Mouse (Mus musculus) gastrocnemius, postnatal 25 days (tissue): ENCODE measurements around the gene Gm20458. TPM values are rescaled to one million over a fixed set of nuclear protein-coding genes. Genes with fewer than 3 reads are reported as not detected.

Source experiments
- DNase-seq: peaks from one replicate; pipeline ENCODE4 v3.0.0; 2022
- total RNA-seq, 2 experiments: library from RNA; stranded (reverse); gene quantifications; 1 replicate in 1 of 2; 2 replicates in 1 of 2; pipeline ENCODE4 v1.2.3; 2021

Gene Gm20458
- total RNA-seq, 2 experiments from 2014 or later: 3.2 to 8.9 TPM

DNA sequence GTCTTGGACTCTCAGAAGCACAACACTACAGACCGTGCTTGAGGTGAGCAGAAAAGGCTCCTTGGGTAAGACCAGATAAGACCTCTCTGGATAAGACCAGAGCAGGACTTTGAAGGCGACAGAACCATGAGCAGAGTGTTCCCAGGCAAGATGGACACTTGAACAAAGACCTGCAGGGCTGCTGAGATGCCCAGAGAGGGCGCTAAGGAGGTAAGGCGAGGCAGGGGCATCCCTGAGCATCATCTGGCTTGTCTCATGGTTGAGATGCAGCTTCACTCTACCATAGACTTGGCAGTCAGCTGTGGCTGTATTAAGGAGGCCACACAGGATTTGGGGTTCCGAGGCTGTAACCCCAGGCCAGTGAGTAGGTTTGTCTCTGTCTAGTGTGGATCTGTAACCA lies 38.5 kb downstream of the Gm20458 start:
- no peak for DNase-seq

DNA sequence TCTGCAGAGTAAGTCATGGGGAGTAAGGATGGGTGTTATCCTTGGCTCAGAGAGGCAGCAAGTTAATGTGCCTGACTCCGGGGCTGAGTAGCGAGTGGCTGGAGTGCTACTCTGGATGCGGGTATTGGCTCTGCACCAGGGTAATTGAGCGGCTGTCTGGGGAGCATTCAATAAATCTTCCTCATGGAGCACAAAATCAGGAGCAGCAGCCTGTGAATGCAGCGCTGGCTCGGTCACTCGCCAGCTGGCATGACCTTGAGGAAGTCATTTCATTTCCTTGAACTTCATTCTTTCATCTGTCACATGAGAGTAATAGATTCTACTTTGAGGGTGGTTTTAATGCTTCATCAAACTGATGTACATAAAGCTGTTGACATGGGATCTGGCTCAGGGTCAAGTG lies 39.7 kb downstream of the Gm20458 start:
- no peak for DNase-seq

DNA sequence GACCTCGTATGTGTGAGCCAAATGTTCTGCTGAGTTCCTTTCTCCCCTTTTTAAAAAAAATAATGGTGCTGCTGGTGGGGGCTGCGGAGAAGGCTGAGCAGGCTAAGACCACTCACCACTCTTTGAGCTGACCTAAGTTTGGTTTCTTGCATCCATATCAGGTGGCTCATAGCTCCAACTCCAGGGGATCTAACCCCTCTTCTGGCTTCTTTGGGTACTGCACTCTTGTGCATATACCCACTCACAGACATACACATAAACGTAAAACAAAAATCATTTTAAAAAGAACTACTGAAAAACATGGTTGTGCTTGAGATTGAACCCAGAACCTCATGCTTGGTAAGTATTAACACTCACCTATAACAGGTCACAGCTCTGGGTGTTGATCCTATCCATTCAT lies 44.2 kb downstream of the Gm20458 start:
- no peak for DNase-seq

DNA sequence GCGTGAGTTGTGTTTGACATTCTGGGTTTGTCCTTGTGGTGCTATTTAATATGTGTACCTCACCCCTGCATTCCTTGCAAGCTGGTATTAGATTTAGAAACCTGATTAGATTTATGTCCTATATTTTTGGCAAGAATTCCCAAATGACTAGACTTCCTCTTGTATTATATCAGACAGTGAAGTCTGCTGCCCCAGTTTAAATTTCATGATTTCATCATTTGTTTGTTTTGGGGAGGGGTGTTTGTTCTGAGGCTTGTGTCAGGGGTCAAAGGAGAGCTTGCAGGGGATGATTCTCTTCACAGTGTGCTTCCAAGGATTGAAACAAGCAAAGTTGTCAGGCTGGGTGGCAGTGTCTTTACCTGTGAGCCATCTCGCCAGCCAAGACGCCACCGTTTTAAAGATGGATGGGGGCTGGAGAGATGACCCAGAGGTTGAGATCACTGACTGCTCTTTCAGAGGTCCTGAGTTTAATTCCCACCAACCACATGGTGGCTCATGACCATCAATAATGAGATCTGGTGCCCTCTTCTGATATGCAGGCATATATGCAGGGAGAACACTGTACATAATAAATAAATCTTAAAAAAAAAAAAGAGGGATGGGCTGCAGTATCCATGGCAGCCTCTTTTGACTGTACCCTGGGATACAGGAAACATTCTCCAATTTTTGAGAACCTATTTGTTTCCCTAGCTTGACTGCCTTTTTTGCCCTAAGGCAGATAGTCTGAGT lies 45.0 kb downstream of the Gm20458 start:
- no peak for DNase-seq

DNA sequence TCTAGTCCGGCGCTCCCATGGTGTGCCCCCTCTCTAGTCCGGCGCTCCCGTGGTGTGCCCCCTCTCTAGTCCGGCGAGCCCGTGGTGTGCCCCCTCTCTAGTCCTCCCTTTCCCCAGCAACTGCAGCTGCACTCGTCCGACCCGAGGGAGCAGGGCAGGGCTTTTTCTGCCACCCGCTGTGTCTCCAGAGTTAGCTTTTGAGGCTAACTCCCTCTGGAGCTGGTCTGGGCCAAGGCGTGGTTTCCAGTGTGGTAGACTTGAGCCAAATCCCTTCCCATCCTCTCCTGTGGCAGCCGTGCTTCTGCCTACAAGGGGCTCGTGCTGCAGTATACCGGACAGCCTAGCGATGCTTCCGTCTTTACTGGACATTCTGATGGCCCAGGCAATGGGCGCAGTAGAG lies 47.0 kb downstream of the Gm20458 start:
- no peak for DNase-seq

DNA sequence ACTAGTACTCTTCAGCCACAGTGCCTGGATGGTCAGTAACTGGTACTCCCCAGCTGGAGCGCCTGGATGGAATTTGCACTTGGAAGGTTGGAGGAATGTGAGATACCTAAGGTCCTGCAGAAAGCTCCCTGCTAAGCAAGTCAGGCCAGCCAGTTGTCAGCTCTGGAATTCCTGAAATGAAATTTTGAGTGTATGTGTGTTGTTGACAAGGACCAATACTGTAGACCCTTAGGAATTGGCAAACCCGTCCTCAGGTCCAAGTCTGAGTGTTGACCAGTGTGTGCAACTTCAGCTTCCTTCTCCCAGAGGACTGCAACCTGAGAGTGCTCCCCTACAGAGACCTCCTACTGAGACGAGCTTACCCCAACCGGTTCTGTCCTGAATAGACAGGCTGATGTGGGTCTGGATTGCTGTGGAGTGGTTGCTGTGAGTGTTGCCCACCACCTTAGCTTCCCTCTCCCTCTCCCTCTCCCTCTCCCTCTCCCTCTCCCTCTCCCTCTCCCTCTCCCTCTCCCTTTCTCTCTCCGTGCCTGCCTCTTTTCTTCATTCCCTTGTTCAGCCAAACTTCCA lies 49.9 kb downstream of the Gm20458 start:
- no peak for DNase-seq

DNA sequence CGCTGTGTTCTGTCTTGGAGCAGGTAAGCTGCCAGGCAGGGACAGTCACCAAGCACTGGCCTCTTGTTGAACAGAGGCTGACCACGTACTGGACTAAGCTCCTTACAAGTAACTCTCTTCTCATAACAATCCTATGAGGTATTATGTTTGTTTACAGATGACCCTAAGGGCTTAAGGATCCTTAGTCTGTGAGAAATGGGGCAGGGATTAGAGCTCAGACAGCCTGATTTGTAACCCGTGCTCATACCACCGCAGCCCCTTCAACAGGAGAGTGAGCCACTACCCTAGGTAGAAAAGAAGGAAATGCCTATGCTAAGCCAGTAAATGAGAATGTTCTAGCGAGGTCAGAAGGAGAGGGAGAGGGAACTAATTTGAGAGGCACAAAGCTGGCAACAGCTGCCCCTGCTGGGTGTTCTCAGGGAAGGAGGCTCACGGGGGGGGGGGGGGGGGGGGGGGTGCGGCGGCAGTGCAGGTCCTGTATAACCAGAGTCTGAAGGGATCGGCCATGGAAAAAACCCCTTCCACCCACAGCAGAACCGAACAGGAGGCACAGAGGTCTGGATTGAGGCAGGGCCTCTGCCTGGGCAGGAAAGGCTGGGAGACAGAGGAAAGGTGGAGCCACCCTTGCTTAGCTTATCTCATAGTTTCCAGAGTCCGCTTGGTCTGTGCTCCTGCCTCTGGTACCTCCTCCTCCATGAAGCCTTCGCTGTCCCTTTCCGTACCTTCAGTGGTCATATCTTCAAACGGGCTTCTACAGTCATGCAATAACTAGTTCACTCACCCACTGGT lies 51.5 kb downstream of the Gm20458 start:
- no peak for DNase-seq

DNA sequence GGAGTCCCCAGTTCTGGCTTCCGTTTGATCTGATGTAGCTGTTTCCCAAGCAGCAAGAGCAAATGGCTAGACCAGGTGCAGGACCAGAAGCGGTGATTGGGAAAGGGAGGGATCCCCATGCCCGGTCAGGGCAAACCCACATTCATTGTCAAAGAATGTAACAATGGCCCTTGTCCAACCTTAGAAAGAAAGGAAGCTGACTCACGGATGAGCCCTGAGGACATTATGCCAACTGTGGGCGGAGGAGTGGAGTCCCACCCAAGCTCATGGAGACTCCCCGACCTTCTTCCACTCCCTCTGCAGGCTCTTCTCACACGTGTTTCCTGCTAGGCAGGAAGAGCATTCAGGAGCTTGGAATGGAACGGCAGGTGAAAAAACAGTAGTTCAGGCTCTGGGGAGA lies 52.6 kb downstream of the Gm20458 start:
- DNase-seq: peak; percentile 22

DNA sequence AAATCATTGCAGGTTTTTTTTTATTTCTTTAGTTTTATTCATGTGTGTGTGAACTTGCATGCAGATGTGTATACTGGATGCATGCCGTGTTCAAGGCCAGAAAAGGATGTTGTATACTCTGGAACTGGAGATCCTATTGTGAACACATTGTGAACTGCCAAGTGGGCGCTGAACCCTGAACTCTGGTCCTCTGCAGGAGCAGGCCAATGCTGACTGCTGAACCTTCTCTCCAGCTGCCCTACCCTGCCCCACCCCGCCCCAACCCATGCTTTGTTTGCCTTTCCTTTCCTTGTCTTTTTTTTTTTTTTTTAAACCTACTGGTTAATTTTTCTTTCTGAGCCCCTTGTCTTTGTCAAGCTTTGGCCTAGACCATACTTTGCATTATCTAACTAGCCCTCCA lies 54.1 kb downstream of the Gm20458 start:
- no peak for DNase-seq

DNA sequence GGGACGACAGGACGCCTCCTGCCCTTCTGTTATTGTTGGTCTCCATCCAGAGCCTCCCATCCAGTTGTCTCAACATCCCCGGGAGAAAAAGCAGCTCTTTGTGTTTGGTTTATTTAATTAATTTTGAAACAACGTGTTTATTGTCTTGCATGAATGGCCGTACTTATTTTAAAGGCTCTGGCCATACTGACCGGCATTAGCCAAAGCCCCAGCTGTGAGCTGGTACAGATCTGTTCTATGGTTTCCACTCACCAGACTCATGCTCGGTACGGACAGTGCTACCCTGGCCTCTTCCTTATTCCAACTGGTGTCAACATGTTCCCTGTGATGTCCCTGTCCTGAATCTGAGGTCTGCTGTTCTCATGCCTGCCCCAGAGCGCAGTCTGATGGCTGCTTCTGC lies 55.1 kb downstream of the Gm20458 start:
- no peak for DNase-seq

DNA sequence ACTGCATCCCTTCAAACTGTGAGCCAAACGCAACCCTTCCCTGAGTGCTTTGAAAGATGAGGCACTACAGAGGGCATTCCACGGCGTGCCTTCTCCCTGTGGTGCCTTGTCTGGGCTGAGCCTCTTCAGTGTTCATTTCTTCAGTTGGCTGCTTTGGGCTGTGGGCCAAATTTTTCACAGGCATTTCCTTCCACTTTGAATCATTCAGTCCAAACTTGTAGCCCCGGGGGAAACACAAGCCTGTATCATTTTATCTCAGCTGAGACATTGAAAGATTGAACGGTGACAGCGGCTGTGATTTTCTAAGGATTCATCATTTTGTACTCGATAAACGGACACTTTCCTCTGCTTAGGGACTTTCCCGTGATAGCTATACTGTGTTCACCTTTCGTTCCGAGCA lies 55.8 kb downstream of the Gm20458 start:
- DNase-seq: no peak

DNA sequence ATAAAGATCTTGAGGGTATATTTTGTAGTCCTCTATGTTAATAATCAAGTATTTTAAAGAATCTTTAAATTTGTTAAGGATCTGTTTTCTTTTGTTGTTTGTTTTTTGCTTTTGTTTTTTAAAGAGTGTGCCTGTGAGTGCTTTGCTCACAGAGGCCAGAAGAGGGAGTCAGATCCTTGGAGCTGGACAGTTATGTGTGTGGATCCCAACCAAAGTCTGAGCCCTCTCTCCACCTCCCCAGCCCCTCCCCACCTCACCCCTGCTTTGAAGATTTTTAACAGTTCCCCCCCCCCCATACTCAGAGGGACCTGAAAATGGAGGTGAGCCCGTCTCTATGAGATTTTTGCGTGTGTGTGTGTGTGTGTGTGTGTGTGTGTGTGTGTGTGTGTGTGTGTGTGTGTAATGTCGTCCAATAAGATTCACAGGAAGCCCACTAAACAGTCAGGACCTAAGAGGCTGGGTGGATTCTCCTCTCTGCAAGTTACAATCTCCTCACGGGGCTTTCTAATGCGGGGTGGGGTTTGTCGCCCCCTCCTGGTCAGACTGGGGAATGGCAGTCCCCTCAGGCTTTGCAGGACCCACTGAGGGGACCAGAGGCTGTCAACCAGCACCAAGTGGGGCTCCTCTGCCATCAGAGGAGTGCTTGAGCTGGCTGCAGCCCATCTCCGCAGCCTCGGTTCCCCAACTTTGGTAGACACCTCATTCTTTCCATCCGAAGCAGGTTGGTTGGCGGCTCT lies 56.9 kb downstream of the Gm20458 start:
- peak; percentile 49 for DNase-seq

DNA sequence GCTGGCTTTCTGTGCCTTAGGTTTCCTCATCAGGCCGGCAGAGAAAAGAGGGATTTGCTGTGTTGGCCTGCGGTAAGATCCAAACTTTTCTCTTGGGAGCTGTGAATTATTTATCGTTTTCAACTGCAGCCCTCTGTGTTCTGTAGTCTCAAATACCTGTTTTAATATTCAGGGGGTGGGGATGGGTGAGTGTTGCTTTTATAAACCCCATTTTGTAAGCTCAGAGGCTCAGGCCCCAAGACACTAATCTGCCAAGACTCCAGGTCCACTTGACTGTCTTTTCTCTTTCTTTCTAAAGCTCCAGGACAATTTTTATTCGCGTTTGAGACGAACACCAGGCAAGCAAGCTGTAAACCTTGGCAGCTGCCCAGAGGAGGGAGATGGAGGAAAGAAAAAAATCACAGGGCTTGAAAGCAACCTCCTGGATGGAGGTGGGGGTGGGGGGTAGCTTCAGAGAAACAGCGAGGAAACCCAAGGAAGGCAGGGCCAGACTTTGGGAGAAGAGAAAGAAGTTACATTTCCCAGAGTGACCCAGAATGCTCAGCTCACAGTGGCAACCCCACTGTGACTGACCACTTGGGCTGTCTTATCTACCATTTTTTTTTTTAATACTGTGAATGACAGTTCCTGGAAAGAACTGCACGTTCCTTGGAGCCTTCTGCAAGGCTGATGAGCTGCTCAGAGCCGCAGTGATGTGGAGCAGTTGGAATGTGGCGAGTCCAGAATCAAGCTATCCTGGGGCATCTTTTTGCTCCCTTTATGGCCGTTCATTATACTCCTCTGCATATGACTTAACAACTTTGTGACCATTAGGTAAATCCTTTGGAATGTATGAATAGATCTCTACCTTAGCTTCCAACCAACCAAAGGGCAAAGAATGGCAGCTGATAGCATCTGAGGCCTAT lies 57.8 kb downstream of the Gm20458 start:
- no peak for DNase-seq

DNA sequence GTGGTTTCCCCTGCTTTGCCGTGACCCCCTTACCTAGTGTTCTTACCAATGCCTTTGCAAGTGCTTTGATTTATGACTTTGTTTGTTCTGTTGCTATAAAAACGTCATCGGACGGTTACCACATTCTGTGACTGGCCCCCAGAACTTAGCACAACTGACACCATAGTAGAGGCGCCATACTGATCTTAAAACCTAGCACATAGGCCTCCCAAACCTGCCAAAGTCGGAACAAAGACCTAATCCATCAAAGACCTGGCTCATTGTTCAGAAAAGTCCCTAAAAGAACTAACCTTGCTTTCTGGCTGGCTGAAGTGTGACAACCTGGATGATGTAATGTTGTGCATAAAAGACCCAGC lies 58.4 kb downstream of the Gm20458 start:
- DNase-seq: no peak

DNA sequence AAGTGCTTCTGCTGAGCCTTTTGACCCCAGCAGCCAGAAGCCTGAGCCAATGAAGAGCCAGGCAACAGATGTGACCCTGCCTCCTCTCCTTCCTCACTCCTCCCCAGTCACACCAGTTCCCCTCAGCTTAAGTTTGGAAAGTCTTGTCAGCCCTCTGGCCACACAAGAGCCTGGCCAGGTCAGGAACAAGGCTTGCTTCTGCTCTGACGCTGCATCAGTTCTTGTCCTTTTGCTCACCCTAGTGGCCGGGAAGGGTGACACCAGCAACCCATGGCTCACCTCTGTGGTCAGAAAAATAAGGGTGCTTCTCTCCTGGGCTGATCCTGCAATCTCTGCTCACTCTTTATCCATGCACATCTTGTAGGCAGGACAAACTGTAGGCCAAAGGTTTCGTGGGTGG lies 60.0 kb downstream of the Gm20458 start:
- peak; percentile 20 for DNase-seq

DNA sequence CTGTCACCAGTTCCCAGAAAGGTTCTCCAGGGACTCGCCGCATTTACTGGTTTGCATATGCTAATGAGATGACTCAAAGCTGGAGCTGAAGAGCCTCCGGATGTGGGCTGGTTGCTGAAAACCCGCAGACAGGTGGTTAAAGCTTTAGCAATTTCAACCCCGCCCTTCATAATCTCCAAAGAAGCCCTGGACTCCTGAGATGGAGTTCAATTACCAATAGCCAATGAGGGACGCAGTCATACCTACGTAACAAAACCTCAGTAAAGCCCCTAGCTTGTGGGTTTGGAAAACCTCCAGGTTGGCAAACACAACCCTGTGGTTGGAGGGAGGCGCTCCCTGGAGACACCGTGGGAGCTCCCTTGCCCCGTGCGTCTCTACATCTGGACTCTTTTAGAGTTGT lies 61.1 kb downstream of the Gm20458 start:
- DNase-seq: no peak

DNA sequence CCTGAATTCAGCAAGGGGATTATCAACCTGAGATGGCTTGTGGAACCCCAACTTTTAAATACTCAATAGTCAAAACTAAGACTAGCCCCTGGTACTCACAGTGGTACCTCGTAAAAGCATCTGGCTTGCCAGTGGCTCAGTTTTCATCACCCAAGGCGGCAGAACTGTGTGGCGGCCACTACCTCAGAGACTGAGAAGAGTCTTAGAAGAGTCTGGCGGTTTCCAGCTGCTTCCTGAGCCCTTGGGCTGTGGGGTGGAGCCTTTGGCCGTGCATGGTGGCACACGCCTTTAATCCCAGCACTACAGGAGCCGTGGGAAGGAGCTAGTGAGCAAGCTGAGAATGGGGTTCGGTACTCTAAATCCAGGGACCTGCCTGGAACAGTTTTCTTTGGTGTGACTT lies 61.5 kb downstream of the Gm20458 start:
- no peak for DNase-seq

DNA sequence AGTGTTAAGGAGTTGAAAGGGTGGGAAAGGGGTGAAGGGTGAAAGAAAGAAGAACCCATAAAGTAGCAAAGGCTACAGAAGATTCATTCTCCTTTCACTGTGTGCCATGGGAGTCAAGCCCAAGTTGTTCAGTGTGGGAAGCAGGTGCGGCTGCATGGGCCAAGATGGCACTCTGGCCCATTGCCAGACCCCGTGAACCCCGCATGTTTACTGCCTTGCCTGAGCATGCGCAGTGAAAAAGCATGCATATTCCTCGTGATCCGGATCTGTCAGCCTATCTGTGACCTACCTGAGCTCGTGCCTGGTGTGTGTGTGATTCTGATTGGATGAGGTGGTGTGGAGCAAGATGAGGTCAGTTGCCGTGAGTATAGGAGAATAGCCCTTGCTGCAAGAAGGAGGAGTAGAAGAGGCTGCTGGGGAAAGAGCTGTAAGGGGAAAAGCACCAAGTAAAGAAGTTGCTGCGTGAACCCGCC lies 62.6 kb downstream of the Gm20458 start:
- DNase-seq: no peak

DNA sequence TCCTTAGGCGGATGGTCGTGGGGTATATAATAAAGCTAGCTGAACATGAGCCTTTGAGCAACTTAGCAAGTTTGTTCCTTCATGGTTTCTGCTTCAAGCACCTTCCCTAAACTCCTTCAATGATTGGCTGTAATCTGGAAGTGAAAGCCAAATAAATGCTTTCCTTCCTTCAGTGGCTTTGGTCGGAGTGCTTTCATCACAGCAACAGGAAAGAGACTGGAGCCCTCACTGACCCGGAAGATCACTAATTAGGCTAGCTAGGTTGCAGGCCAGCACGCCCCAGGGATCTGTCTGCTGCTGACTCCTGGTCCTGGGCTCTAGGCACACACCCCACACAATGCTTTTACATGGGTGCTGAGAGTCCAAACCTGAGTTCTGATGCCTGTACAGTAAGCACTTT lies 67.8 kb downstream of the Gm20458 start:
- DNase-seq: no peak

DNA sequence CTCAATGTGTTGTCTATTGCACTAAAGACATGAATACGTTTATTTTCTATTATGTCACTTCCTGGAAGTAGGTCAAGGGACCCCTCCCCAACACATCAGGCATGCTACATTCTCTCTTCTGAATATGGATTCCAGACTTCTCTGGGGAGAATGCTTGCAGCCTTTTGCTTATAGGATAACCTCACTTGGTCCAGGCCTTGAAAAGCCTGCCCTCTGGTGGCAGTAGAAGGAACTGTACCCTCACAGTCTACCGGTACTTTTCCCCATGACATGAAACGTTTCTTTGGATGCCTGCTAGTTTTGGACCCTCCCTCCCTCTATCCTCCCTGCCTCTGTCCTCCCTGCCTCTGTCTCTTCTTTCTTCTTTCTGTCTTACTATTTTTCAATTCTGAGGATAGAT lies 70.4 kb downstream of the Gm20458 start:
- DNase-seq: peak; percentile 20

DNA sequence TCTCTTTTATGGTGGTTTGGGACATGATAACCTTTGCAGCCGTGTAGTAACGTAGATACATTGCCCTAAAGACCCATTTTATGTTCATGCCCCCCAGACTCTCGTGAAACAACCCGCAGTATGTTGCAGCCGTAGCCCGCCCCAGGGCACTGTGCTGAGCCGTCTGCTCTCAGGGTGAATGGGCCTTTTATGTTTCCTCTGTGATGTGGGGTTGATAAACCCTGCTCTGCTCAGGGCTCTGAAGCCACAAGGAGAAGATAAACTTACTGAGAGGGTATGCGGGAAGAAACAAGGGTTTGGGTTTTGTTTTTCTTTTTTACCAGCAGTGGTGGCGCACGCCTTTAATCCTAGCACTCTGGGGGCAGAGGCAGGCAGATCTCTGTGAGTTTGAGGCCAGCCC lies 73.5 kb downstream of the Gm20458 start:
- DNase-seq: no peak

DNA sequence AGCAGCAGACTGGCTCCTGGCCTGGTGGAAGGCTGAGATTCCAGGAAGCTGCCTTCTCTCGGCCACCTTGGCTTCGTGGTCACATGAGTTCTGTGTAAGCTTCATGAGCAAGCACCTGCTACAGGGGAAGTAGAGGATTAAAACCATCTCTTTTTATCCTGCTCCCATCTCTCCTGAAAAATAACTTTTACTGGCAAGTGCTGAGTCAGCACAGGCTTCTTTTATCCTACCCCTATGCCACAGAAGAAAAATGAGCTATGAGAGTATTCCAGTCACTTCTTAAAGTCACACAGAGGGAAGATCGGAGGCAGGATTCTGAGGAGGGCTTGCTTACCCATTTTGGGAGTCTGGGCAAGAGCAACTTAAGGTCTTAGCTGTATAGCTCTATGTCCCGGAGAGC lies 76.2 kb downstream of the Gm20458 start:
- no peak for DNase-seq
